Mouse (Mus musculus) stomach, adult 2 months (tissue): Measurements from ENCODE around the gene Bpifa6. TPM values are rescaled to one million over a fixed set of nuclear protein-coding genes. Genes with fewer than 3 reads are reported as not detected.

Experiments
- polyA plus RNA-seq: library from polyadenylated mRNA; depleted of rRNA; stranded (reverse); fragments of >200 nt; gene quantifications from 2 replicates; pipeline ENCODE4 v1.2.3, GENCODE M21; 2012; rRNA removed

Gene Bpifa6
- polyA plus RNA-seq, result not detected in 2 replicates

GRCm38 (mm10) chr2:153974582-153974981 lies at the start of gene Bpifa6:
Gene Bpifa6 (plus strand): TSS chr2:153974945.

DNA sequence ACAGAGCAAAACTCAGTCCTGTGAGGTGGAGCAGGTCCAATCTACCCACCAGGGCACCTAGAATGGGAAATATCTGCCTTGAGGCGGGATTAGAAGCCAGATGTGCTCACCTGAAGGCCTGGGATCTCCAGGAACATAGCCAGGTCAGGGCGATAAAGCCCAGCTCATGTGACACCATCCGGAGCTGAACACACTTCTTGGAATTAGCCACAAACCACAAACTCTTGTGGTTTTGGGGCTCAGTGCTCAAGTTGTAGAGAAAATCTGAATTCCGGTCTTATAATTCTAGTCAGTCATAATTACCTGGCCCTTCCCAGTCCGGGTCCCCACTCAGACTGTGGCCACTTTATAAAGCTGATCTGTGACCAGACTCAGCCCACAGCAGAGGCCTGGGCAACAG lies 36.9 kb upstream of the Bpifa6 start, which contains the start of gene Bpifb4:
TSS of gene Bpifb4 (plus strand) at position 370 of the 400 bp plus-strand sequence.

GRCm38 (mm10) chr2:154007965-154008364 lies 33.2 kb downstream of the Bpifa6 start, which contains the start of gene Bpifa2:
Gene Bpifa2 (plus strand): TSS chr2:154008265.

Other genes starting within 250 kb of the Bpifa6 start
- 1.7 and 2.0 TPM in 2 replicates for gene Mapre1, start 233.7 kb upstream of the Bpifa6 start, polyA plus RNA-seq
- 0.04 and 0.22 TPM in 2 replicates for gene Efcab8, start 195.0 kb upstream of the Bpifa6 start, polyA plus RNA-seq
- gene Sun5, start 103.9 kb upstream of the Bpifa6 start, polyA plus RNA-seq, result not detected in 2 replicates
- gene Bpifb2, start 99.9 kb upstream of the Bpifa6 start, polyA plus RNA-seq, result not detected in 2 replicates
- not detected in 2 replicates for gene Bpifb6, start 74.6 kb upstream of the Bpifa6 start, polyA plus RNA-seq
- gene Bpifb3, start 56.7 kb upstream of the Bpifa6 start, polyA plus RNA-seq, result not detected in 2 replicates
- 0.28 TPM in 1 of 2 replicates, not detected in the other for gene Bpifb4, start 36.7 kb upstream of the Bpifa6 start, polyA plus RNA-seq
- gene Bpifa2, start 33.3 kb downstream of the Bpifa6 start, polyA plus RNA-seq, result not detected in 2 replicates
- gene Bpifa3, start 155.4 kb downstream of the Bpifa6 start, polyA plus RNA-seq, result not detected in 2 replicates
- gene Bpifa1, start 167.9 kb downstream of the Bpifa6 start, polyA plus RNA-seq, result not detected in 2 replicates
- gene Bpifa5, start 187.7 kb downstream of the Bpifa6 start, polyA plus RNA-seq, result 1.4 and 1.7 TPM in 2 replicates
- gene Bpifb1, start 215.9 kb downstream of the Bpifa6 start, polyA plus RNA-seq, result 215 and 288 TPM in 2 replicates
- 0.55 and 0.77 TPM in 2 replicates for gene Bpifb5, start 248.8 kb downstream of the Bpifa6 start, polyA plus RNA-seq